Mouse (Mus musculus): Measurements from ENCODE around the gene Sf3a3. TPM values are rescaled to one million over a fixed set of nuclear protein-coding genes. Genes with fewer than 3 reads are reported as not detected.

Sf3a3 gene
- polyA plus RNA-seq, 2 experiments, result 42.1 to 59.2 TPM

DNA sequence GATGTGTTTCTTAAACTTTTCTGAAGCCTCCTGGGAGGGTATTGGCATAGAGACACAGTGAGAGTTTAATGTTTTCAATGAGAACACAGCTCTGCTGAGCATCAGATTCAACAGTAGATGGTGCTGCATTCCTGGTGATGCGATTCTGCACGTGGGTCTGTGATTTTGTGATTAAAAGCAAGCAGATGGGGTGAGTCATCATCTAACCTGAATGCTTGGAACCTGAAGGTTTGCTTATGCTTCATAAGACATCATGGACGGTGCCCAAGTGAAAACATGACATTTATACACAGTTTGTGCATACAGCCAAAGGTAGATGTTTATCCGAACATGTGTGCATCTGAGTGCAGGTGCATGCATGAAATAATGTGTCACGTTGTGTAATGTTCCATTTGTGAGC is 56.0 kb downstream of the Sf3a3 start:
- Histone ChIP-seq H3K27me3 (ENCODE audit: control insufficient read depth, insufficient read depth, low read length) (no peaks in the 10 kb centered on the region), H3K9me3 (ENCODE audit: control insufficient read depth, low read length) (no peaks in the 10 kb centered on the region), H3K27ac (no peak overlapping the region), H3K4me2 (ENCODE audit: low read depth) (no peak overlapping the region), H3K4me1 (replicated peaks; ENCODE audit: control insufficient read depth in 2 of 2, insufficient read depth in 2 of 2, low read length in 1 of 2) (peaks cover 70 to 80% of the 10 kb centered on the region in 2 experiments), H3K4me3 (ENCODE audit: insufficient read depth in 1 of 2, low read depth in 2 of 2, low read length in 2 of 2) (no peak overlapping the region), H3K9ac (replicated peaks) (no peak overlapping the region), H3K36me3 (replicated peaks; ENCODE audit: control insufficient read depth, insufficient read depth, low read depth) (no peaks in the 10 kb centered on the region; the same call in 1 of the 2 replicates)
- no peak for DNase-seq (ENCODE audit: low read depth in 3 of 3, low spot score in 3 of 3)
- no peak for ATAC-seq (ENCODE audit: insufficient read depth)
- 58% methylated on average over 5 of the region's 5 CpGs for WGBS (ENCODE audit: insufficient replicate concordance)
- peak; percentile 30; the same call in 1 of the 2 replicates for TF ChIP-seq CTCF (IDR thresholded peaks at IDR 0.05; ENCODE audit: low read depth)
- no peak for TF ChIP-seq EP300 (IDR thresholded peaks at IDR 0.05; ENCODE audit: low read depth)

- Histone ChIP-seq H3K36me3 (replicated peaks; ENCODE audit: control insufficient read depth, insufficient read depth, low read depth) (peaks cover 1% of the 10 kb centered on the region), H3K27ac (peak overlapping the region; percentile 36), H3K4me1 (replicated peaks; ENCODE audit: control insufficient read depth in 2 of 2, insufficient read depth in 2 of 2, low read length in 1 of 2) (peaks cover 63 to 72% of the 10 kb centered on the region in 2 experiments), H3K4me2 (ENCODE audit: low read depth) (peak overlapping the region; percentile 22; the same call in 1 of the 2 replicates), H3K9ac (replicated peaks) (no peak overlapping the region), H3K4me3 (ENCODE audit: insufficient read depth in 1 of 2, low read depth in 2 of 2, low read length in 2 of 2) (no peak overlapping the region), H3K27me3 (ENCODE audit: control insufficient read depth, insufficient read depth, low read length) (no peaks in the 10 kb centered on the region), H3K9me3 (ENCODE audit: control insufficient read depth, low read length) (no peaks in the 10 kb centered on the region)
- TF ChIP-seq CTCF (IDR thresholded peaks at IDR 0.05; ENCODE audit: low read depth), result no peak
- TF ChIP-seq EP300 (IDR thresholded peaks at IDR 0.05; ENCODE audit: low read depth), result no peak
- DNase-seq (ENCODE audit: low read depth in 3 of 3, low spot score in 3 of 3), result no peak
- no peak for ATAC-seq (ENCODE audit: insufficient read depth)
- 16% methylated on average over 4 of the region's 4 CpGs for WGBS (ENCODE audit: insufficient replicate concordance)
Measured at GRCm38 (mm10) chr4:124772125-124772524, 57.5 kb downstream of the Sf3a3 start.

DNA sequence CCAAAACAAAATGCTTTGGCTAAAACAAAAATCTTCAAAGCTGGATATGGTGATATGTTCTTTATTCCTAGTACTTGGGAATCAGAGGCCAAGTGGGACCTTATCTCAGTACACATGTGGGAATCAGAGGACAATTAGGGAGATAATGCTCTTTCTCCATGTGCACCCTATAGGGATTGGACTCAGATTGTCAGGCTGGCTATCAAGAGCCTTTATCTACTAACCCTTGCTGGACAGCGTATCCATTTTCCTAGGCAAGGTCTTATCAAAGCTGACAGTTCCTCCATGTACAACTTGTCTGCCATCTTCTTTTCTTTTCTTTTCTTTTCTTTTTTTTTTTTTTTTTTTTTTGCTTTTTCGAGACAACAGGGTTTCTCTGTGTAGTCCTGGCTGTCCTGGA is 58.9 kb downstream of the Sf3a3 start:
- peak; percentile 14; the same call in 1 of the 2 replicates for ATAC-seq (ENCODE audit: insufficient read depth)
- Histone ChIP-seq H3K4me3 (ENCODE audit: insufficient read depth in 1 of 2, low read depth in 2 of 2, low read length in 2 of 2) (no peak overlapping the region), H3K9ac (replicated peaks) (no peak overlapping the region; the same call in 1 of the 2 replicates), H3K4me2 (ENCODE audit: low read depth) (peak overlapping the region; percentile 78), H3K27me3 (ENCODE audit: control insufficient read depth, insufficient read depth, low read length) (no peaks in the 10 kb centered on the region), H3K4me1 (replicated peaks; ENCODE audit: control insufficient read depth in 2 of 2, insufficient read depth in 2 of 2, low read length in 1 of 2) (peaks cover 54 to 63% of the 10 kb centered on the region in 2 experiments), H3K9me3 (ENCODE audit: control insufficient read depth, low read length) (no peaks in the 10 kb centered on the region), H3K36me3 (replicated peaks; ENCODE audit: control insufficient read depth, insufficient read depth, low read depth) (peaks cover 6% of the 10 kb centered on the region), H3K27ac (peak overlapping the region; percentile 29)
- DNase-seq (ENCODE audit: low read depth in 3 of 3, low spot score in 3 of 3), result peak; percentile 47 to 61 (median 55)
- TF ChIP-seq CTCF (IDR thresholded peaks at IDR 0.05; ENCODE audit: low read depth) (no peak), EP300 (IDR thresholded peaks at IDR 0.05; ENCODE audit: low read depth) (peak; percentile 48; the same call in 1 of the 2 replicates)
- WGBS (ENCODE audit: insufficient replicate concordance), result 14% methylated on average over 2 of the region's 2 CpGs

DNA sequence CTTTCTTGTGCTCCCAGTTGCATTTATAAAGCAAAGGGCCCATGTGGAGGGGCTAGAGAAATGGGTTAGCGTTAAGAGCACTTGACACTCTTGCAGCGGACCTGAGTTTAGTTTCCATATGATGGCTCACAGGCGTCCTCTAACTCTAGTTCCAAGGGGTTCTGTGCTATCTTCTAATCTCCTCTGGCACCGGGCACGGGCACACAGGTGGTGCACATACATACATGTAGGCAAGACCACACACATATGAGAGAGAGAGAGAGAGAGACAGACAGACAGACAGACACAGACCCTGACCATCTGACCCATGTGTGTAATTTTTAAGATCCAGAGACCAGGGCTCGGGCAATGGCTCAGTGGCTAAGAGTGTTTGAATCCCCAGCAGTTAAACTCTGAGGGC is 59.4 kb downstream of the Sf3a3 start:
- Histone ChIP-seq H3K27me3 (ENCODE audit: control insufficient read depth, insufficient read depth, low read length) (no peaks in the 10 kb centered on the region), H3K9me3 (ENCODE audit: control insufficient read depth, low read length) (no peaks in the 10 kb centered on the region), H3K27ac (peak overlapping the region; percentile 92), H3K4me1 (replicated peaks; ENCODE audit: control insufficient read depth in 2 of 2, insufficient read depth in 2 of 2, low read length in 1 of 2) (peaks cover 49 to 57% of the 10 kb centered on the region in 2 experiments), H3K4me3 (ENCODE audit: insufficient read depth in 1 of 2, low read depth in 2 of 2, low read length in 2 of 2) (peak overlapping the region; percentile 37 to 42), H3K9ac (replicated peaks) (peak overlapping the region; percentile 56), H3K36me3 (replicated peaks; ENCODE audit: control insufficient read depth, insufficient read depth, low read depth) (peaks cover 10% of the 10 kb centered on the region), H3K4me2 (ENCODE audit: low read depth) (peak overlapping the region; percentile 78)
- DNase-seq (ENCODE audit: low read depth in 3 of 3, low spot score in 3 of 3), result no peak
- 46% methylated on average over 6 of the region's 6 CpGs for WGBS (ENCODE audit: insufficient replicate concordance)
- TF ChIP-seq CTCF (IDR thresholded peaks at IDR 0.05; ENCODE audit: low read depth) (no peak), EP300 (IDR thresholded peaks at IDR 0.05; ENCODE audit: low read depth) (no peak)
- ATAC-seq (ENCODE audit: insufficient read depth), result peak; percentile 53

DNA sequence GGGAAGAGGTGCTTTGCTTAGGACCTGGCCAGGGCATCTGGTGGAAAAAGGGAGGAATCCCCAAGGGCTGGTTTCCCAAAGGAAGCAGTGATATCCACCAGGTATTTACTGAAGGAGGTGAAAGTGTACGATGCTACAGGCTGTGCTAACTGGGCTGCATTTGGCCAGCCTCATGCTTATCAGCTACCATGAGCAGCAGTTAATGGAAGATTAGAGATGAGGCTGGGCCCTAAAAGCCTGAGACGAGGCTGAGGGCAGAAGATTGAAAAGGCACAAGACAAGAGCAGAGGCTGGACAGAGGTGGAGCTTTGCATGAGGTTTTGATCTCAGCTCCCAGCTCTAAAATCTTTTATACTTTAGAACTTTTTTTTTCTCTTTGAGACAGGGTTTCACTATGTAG is 59.9 kb downstream of the Sf3a3 start:
- peaks cover 14% of the 10 kb centered on the region for H3K36me3 ChIP-seq (replicated peaks; ENCODE audit: control insufficient read depth, insufficient read depth, low read depth)
- H3K4me2 ChIP-seq (ENCODE audit: low read depth), result peak overlapping the region; percentile 78
- H3K4me1 ChIP-seq (replicated peaks; ENCODE audit: control insufficient read depth in 2 of 2, insufficient read depth in 2 of 2, low read length in 1 of 2), result peaks cover 45 to 53% of the 10 kb centered on the region in 2 experiments
- WGBS (ENCODE audit: insufficient replicate concordance), result 11% methylated on average over 2 of the region's 2 CpGs
- H3K9ac ChIP-seq (replicated peaks), result peak overlapping the region; percentile 56
- peak overlapping the region; percentile 37 to 42 for H3K4me3 ChIP-seq (ENCODE audit: insufficient read depth in 1 of 2, low read depth in 2 of 2, low read length in 2 of 2)
- TF ChIP-seq CTCF (IDR thresholded peaks at IDR 0.05; ENCODE audit: low read depth) (no peak), EP300 (IDR thresholded peaks at IDR 0.05; ENCODE audit: low read depth) (peak; percentile 95)
- DNase-seq (ENCODE audit: low read depth in 3 of 3, low spot score in 3 of 3), result peak; percentile 84 to 88 (median 86)
- peak; percentile 95 for ATAC-seq (ENCODE audit: insufficient read depth)
- no peaks in the 10 kb centered on the region for H3K9me3 ChIP-seq (ENCODE audit: control insufficient read depth, low read length)
- H3K27ac ChIP-seq, result peak overlapping the region; percentile 92
- H3K27me3 ChIP-seq (ENCODE audit: control insufficient read depth, insufficient read depth, low read length), result no peaks in the 10 kb centered on the region
